In the genomic region with DNA sequence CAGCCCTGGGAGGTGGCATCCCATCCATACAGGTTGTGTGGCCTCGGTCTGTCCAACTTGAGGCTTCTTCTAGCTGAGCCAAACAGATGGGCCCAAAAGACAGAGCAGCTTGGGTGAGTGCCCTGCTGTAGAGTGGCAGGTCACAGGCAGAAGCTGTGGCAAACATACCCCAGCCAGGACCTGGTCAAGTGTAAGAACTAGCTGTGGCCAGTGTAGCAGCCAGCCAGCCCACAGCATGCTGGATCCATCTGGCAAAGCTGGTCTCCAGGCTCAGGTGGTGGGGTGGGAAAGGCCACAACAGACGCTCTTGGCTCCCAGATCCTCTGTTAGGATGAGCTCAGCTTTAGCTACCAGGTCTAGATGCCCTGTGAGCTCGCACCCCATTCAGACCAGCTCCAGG, we compare ENCODE assay signal across 19 mouse cellular contexts. TPM values are rescaled to one million over a fixed set of nuclear protein-coding genes. Genes with fewer than 3 reads are reported as not detected.
DNase-seq lines count a peak whose midpoint lies in the region; ATAC-seq lines count a peak whose summit lies in the region.
"Had no signal": no experiment of that assay in that cellular context is flagged by ENCODE, and none has a peak within 500 bp of the region (broad histone marks: within the 10 kb centered on the region; RNA-seq: fewer than 3 reads in every experiment).

No protein-coding gene starts in this region.

- 81% methylated on average over 3 of the region's 3 CpGs for WGBS in forebrain, embryonic 12.5 days
- WGBS in forebrain, embryonic 11.5 days: 79% methylated on average over 3 of the region's 3 CpGs
- 83% methylated on average over 3 of the region's 3 CpGs for WGBS in heart, embryonic 14.5 days
- WGBS in embryonic facial prominence, embryonic 13.5 days: 88% methylated on average over 3 of the region's 3 CpGs

- H3K36me3 ChIP-seq in forebrain, embryonic 12.5 days (replicated peaks): no peaks in the 10 kb centered on the region
- no peaks in the 10 kb centered on the region for H3K36me3 ChIP-seq in forebrain, embryonic 11.5 days (ENCODE audit: control insufficient read depth, insufficient read depth, low read length)
- no peaks in the 10 kb centered on the region for H3K36me3 ChIP-seq in heart, embryonic 14.5 days (ENCODE audit: control insufficient read depth, insufficient read depth, low read length)
- H3K36me3 ChIP-seq in megakaryocyte, embryonic 14.5 days (replicated peaks; ENCODE audit: low read length): no peaks in the 10 kb centered on the region
- H3K36me3 ChIP-seq in embryonic facial prominence, embryonic 13.5 days: peaks cover 11% of the 10 kb centered on the region; the same call in 1 of the 2 replicates

- no peak for ATAC-seq in forebrain, embryonic 12.5 days (ENCODE audit: low FRiP score)
- ATAC-seq in forebrain, embryonic 11.5 days (replicated peaks; ENCODE audit: low FRiP score): no peak
- no peak for ATAC-seq in heart, embryonic 14.5 days (ENCODE audit: insufficient number of reproducible peaks, insufficient read depth, low FRiP score, low read depth)
- ATAC-seq in megakaryocyte, adult 5-6 weeks (ENCODE audit: poor library complexity, severe bottlenecking): no peak
- ATAC-seq in embryonic facial prominence, embryonic 13.5 days (ENCODE audit: insufficient number of reproducible peaks, insufficient read depth, low FRiP score, low TSS enrichment, low read depth): no peak
- ATAC-seq: forebrain, embryonic 14.5 days; intestine, embryonic 16.5 days had no signal

- H3K4me1 ChIP-seq in forebrain, embryonic 12.5 days: peaks cover 92% of the 10 kb centered on the region
- H3K4me1 ChIP-seq in forebrain, embryonic 11.5 days (replicated peaks; ENCODE audit: control insufficient read depth, insufficient read depth, low read length): peaks cover 50% of the 10 kb centered on the region
- H3K4me1 ChIP-seq in heart, embryonic 14.5 days (ENCODE audit: control insufficient read depth in 2 of 2, insufficient read depth in 2 of 2, low read length in 2 of 2): peaks cover 40 to 66% of the 10 kb centered on the region in 2 experiments
- peaks cover 75% of the 10 kb centered on the region for H3K4me1 ChIP-seq in megakaryocyte, embryonic 14.5 days
- H3K4me1 ChIP-seq in embryonic facial prominence, embryonic 13.5 days: peaks cover 94% of the 10 kb centered on the region

- peaks cover 80% of the 10 kb centered on the region for H3K27me3 ChIP-seq in forebrain, embryonic 12.5 days
- H3K27me3 ChIP-seq in forebrain, embryonic 11.5 days (ENCODE audit: control insufficient read depth, insufficient read depth, low read length): peaks cover 12% of the 10 kb centered on the region; the same call in 1 of the 2 replicates
- H3K27me3 ChIP-seq in heart, embryonic 14.5 days (ENCODE audit: control insufficient read depth, insufficient read depth, low read length): peaks cover 39% of the 10 kb centered on the region
- H3K27me3 ChIP-seq in megakaryocyte, embryonic 14.5 days (replicated peaks): peaks cover 100% of the 10 kb centered on the region
- peaks cover 29% of the 10 kb centered on the region for H3K27me3 ChIP-seq in embryonic facial prominence, embryonic 13.5 days

- no peak overlapping the region for H3K4me3 ChIP-seq in forebrain, embryonic 12.5 days (replicated peaks)
- no peak overlapping the region for H3K4me3 ChIP-seq in forebrain, embryonic 11.5 days (ENCODE audit: low read depth, low read length)
- H3K4me3 ChIP-seq in heart, embryonic 14.5 days (ENCODE audit: control insufficient read depth in 1 of 2, insufficient read depth in 1 of 2, low read depth in 1 of 2, low read length in 2 of 2): no peak overlapping the region
- H3K4me3 ChIP-seq in megakaryocyte, embryonic 14.5 days (replicated peaks): peak overlapping the region; percentile 1
- H3K4me3 ChIP-seq in embryonic facial prominence, embryonic 13.5 days: no peak overlapping the region

- 0 out of 2 replicates have a peak overlapping the region, but pooled peaks have one; percentile 36 for H3K27ac ChIP-seq in forebrain, embryonic 12.5 days
- no peak overlapping the region for H3K27ac ChIP-seq in forebrain, embryonic 11.5 days (ENCODE audit: low read depth, low read length)
- peak overlapping the region in 1 of 2 experiments; percentile 33; a peak in 1 of 4 replicates for H3K27ac ChIP-seq in heart, embryonic 14.5 days (replicated peaks in 1 of 2; ENCODE audit: control insufficient read depth in 1 of 2, insufficient read depth in 1 of 2, low read depth in 2 of 2, low read length in 2 of 2)
- no peak overlapping the region for H3K27ac ChIP-seq in embryonic facial prominence, embryonic 13.5 days
- H3K27ac ChIP-seq: hindbrain, embryonic 14.5 days had no signal

- H3K9me3 ChIP-seq in forebrain, embryonic 12.5 days: no peaks in the 10 kb centered on the region
- no peaks in the 10 kb centered on the region for H3K9me3 ChIP-seq in forebrain, embryonic 11.5 days (ENCODE audit: control insufficient read depth, low read length)
- H3K9me3 ChIP-seq in heart, embryonic 14.5 days (ENCODE audit: control insufficient read depth, low read length): no peaks in the 10 kb centered on the region
- no peaks in the 10 kb centered on the region for H3K9me3 ChIP-seq in megakaryocyte, embryonic 14.5 days
- H3K9me3 ChIP-seq in embryonic facial prominence, embryonic 13.5 days: no peaks in the 10 kb centered on the region

- H3K4me2 ChIP-seq in forebrain, embryonic 12.5 days: no peak overlapping the region
- H3K4me2 ChIP-seq in forebrain, embryonic 11.5 days (ENCODE audit: low read depth, low read length, severe bottlenecking): no peak overlapping the region
- H3K4me2 ChIP-seq in heart, embryonic 14.5 days (ENCODE audit: low read length): no peak overlapping the region
- no peak overlapping the region for H3K4me2 ChIP-seq in embryonic facial prominence, embryonic 13.5 days
- H3K4me2 ChIP-seq: hindbrain, embryonic 14.5 days had no signal

- no peak overlapping the region for H3K9ac ChIP-seq in forebrain, embryonic 12.5 days
- H3K9ac ChIP-seq in forebrain, embryonic 11.5 days (ENCODE audit: low read length): no peak overlapping the region
- 0 out of 2 replicates have a peak overlapping the region, but pooled peaks have one; percentile 34 for H3K9ac ChIP-seq in heart, embryonic 14.5 days (ENCODE audit: low read length)
- 0 out of 2 replicates have a peak overlapping the region, but pooled peaks have one; percentile 16 for H3K9ac ChIP-seq in embryonic facial prominence, embryonic 13.5 days
- H3K9ac ChIP-seq: hindbrain, embryonic 14.5 days had no signal

- DNase-seq in forebrain, embryonic 11.5 days (ENCODE audit: low spot score): no peak
- DNase-seq in heart, postnatal 4 days: no peak
- no peak for DNase-seq in kidney, postnatal 4 days
- DNase-seq: adrenal gland, adult 2 months; adrenal gland, postnatal 25 days; cerebellum, adult 18-20 months; cerebellum, postnatal 25 days; gastrocnemius, postnatal 36 days; heart, adult 11 months; heart, postnatal 10 days; kidney, adult 2 months had no signal

RNA-seq across cellular contexts. Expression of a gene that starts 31.4 kb away (rescaled TPM):
- polyA plus RNA-seq in forebrain, embryonic 12.5 days (2016; fragmentation: Nextera tagmentation; extraction: Ambion mirVana): 14.7 and 14.9 TPM in 2 replicates
- 12.1 and 12.6 TPM in 2 replicates for polyA plus RNA-seq in forebrain, embryonic 11.5 days (2014; fragmentation: Nextera tagmentation; extraction: Ambion mirVana)
- 6.7 and 7.2 TPM in 2 replicates for polyA plus RNA-seq in heart, embryonic 14.5 days (2014; fragmentation: Nextera tagmentation; extraction: Ambion mirVana)
- 10 to 100 TPM; 71.1 to 78.7 TPM for total RNA-seq in heart, postnatal 4 days (2021)
- polyA plus RNA-seq in megakaryocyte, embryonic 14.5 days (2012; ENCODE audit: insufficient read depth, low replicate concordance): 4.5 and 7.5 TPM in 2 replicates
- total RNA-seq in megakaryocyte, adult 5-6 weeks (2015): 40.7 and 46.5 TPM in 2 replicates
- total RNA-seq in megakaryocyte, adult 5-6 weeks (2017): 75.9 and 85.2 TPM in 2 replicates
- 15.2 and 15.8 TPM in 2 replicates for polyA plus RNA-seq in embryonic facial prominence, embryonic 13.5 days (2015; fragmentation: Nextera tagmentation; extraction: Ambion mirVana)

Comparison
In these comparisons a context has a peak if more than half of its experiments do, and no peak if none do; other contexts are left out.
1. H3K9ac ChIP-seq: peak in heart, embryonic 14.5 days (single experiment) and embryonic facial prominence, embryonic 13.5 days (single experiment); none in forebrain, embryonic 12.5 days (single experiment) and forebrain, embryonic 11.5 days (single experiment).